Mouse (Mus musculus) testis, postnatal 14 days (tissue): ENCODE results near the gene Rab11fip5.

Source experiments
- DNase-seq: peaks from one replicate; pipeline ENCODE4 v3.0.0; 2021; ENCODE audit warnings: low spot score

Rab11fip5 gene

DNA sequence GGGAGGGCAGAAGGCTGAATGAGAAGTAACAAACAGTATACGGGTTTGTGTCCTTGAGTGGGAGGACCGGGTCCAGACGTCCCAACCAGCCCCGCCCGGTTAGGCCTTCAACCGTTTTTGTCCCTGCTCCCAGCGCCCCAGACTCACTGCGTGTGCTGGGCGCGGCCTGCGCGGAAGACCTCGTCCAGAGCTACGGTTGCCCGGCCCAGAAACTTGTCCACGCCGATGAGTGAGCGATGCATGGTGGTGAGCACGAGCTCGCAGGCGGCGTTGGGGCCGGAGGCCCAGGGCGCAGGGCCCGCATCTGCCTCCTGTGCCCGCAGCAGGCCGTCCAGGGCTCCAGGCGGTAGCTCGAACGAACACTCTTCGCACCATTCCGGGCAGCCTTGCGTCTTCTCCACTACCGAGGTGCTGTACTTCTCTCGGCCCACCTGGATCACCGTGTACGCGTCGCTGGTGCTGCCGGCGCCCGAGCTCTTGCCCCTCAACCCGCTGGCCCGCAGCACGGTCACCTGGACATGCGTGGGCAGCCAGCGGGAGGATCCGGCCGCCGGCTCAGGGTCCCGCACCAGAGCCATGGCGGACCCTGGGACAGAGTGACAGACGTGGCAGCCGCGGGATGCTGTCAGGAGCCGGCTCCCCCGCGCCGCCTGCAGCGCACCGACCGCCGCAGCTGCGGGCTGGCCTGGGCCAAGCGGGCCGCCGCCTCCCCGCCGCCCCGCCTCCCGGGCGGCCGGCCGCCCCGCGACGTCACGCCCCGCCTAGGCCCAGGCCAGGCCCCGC lies at the start of gene Rab11fip5:
TSS of gene Rab11fip5 (minus strand) at position 684 of the 783 bp plus-strand sequence.
- DNase-seq: peak; percentile 56

GRCm38 (mm10) chr6:85423836-85424379 lies 49.5 kb upstream of the Rab11fip5 start, which contains the start of gene Noto:
Noto (plus strand) TSS chr6:85423886.
- no peak for DNase-seq

- DNase-seq: no peak
Measured at GRCm38 (mm10) chr6:85419150-85419549, 44.7 kb upstream of the Rab11fip5 start.

DNA sequence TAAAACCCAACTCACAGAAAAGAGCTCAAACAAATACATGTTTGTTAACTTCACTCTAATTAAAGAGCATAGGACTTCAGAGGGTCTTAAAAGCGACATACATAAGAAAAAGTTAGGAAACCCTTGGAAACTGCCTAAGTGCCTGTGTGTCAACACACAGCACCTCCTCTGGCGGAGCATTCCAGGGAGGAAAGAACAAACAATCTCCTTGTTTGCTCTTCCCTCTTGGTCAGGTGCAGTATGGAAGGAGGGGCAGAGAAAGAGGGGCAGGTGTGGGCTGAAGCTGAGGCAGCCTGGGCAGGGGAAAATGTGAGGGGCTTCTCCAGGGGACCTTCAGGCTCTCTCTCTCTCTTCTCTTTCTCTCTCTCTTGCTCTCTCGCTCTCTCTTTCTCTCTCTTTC lies 41.4 kb upstream of the Rab11fip5 start:
- DNase-seq: no peak

DNA sequence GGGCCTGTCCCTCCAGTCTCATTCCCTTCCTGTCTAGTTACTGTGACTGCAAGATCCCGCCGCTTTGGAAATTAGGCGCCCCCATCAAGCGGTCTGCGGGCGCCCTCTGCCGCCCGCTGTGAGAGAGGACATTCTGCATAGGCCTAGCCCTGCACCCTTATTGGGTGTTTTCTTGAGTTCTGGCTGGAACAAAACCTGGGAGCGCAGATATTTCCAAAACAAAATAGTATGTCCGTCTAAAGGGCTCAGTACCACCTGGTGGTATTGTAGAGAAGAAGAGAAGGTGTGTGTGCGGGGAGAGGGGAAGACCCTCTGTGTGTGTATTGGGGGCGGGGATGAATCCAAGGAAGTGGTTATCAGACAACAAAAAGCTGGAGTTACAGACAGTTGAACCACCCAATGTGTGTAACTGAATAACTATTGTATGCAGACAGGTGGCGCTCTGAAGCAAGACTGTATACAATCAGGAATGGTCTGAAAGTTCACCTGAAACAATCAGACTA lies 36.4 kb upstream of the Rab11fip5 start:
- no peak for DNase-seq

GRCm38 (mm10) chr6:85409003-85409402 lies 34.6 kb upstream of the Rab11fip5 start:
- no peak for DNase-seq

- DNase-seq: no peak
Measured at GRCm38 (mm10) chr6:85403039-85403438, 28.6 kb upstream of the Rab11fip5 start.

GRCm38 (mm10) chr6:85402613-85403012 lies 28.2 kb upstream of the Rab11fip5 start:
- DNase-seq: no peak

- DNase-seq: no peak
Measured at GRCm38 (mm10) chr6:85399715-85400114, 25.3 kb upstream of the Rab11fip5 start.

GRCm38 (mm10) chr6:85397165-85397564 lies 22.7 kb upstream of the Rab11fip5 start:
- DNase-seq: no peak

GRCm38 (mm10) chr6:85395360-85395759 lies 20.9 kb upstream of the Rab11fip5 start:
- DNase-seq: no peak

DNA sequence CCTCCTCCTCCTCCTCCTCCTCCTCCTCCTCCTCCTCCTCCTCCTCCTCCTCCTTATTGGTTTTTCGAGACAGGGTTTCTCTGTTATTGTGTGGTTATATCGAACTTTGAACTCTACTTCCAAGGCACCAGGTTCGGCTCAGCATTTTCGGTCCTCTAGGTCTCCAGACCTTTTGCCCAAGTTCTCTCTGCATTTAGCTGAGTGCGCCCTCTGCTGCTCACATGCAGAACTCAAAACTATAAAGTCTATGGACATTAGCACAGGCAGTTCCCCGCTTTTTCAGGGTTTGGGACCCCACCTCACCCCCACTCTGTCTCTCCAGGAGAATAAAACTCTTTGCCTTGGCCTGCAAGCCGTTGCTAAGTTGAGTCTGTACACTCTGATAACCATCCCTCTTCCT lies 17.4 kb upstream of the Rab11fip5 start:
- DNase-seq: no peak

GRCm38 (mm10) chr6:85388608-85389007 lies 14.2 kb upstream of the Rab11fip5 start:
- no peak for DNase-seq

GRCm38 (mm10) chr6:85382791-85383190 lies 8.4 kb upstream of the Rab11fip5 start:
- no peak for DNase-seq

GRCm38 (mm10) chr6:85381648-85382020 lies 7.2 kb upstream of the Rab11fip5 start:
- DNase-seq: no peak

- DNase-seq: no peak
Measured at GRCm38 (mm10) chr6:85380901-85381647, 6.6 kb upstream of the Rab11fip5 start.

DNA sequence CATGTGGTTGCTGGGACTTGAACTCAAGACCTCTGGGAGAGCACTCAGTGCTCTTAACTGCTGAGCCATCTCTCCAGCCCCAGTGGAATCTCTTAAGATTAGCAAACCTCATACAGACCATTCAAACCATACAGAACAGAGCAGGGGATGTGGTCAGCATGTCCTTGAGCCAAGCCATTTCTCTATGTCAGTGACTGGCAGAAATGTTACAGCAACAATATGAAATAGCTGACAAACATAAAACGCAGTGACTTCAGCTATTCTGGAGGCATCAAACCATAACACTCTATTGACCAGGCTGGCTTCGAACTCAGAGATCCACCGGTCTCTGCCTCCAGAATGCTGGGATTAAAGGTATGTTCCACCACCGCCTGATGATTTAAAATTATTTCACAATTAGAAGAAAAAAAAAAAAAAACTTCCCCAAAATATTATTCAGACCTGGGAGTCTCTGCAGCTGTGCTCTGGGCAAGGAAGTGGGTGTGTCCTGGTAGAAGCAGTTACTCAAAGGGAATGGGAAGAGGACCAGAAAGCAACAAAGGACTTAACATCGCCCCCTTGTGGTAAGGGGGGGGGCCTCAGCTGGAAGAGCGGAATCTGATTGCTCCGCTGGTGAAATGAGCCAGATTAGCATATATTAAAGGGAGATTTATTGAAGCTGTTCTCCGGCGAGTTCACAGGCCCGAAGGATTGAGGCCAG lies 5.9 kb upstream of the Rab11fip5 start:
- peak; percentile 58 for DNase-seq

DNA sequence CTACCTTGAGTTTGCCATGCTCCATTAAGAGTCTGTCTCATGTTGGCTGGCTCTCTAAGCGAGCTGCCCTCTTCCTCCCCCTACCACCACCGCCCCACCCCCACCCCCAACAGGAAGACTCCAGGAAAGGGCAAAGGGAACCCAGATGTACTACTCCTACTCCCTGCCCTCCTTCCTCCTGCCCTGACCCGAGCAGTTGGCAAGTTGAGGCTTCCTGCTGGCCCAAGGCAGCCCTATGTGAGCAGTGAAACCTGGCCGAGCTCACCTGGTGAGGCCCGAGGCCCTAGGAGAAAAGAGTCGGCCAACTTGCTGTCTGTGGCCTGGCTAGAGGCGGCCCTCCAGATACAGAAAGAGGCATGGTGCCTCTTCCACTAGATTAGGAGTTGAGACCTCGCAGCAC lies 4.2 kb upstream of the Rab11fip5 start:
- DNase-seq: no peak

DNA sequence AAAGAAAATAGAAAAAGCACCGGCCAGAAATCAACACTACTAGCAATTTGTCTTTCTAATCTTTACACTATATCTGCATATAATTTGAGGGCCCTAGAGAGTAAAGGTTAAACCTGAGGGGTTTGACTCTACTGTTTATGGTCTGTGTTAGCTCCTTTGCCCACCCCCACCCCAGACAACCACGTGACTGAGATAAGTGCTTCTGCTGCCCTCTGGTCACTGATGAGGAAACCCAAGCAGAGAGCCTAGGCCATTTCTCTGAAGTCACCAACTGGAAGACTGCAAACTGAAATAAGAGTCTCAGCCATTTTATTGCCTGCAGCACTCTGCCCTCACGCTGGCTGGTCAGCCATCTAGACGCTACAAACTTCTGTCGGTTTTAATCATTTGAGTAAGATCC lies 3.4 kb upstream of the Rab11fip5 start:
- DNase-seq: no peak

- DNase-seq: no peak
Measured at GRCm38 (mm10) chr6:85377066-85377734, 2.8 kb upstream of the Rab11fip5 start.

GRCm38 (mm10) chr6:85374734-85375114 lies 290 bp upstream of the Rab11fip5 start:
- DNase-seq: peak; percentile 96
